Mouse (Mus musculus) heart, embryonic 14.5 days (tissue): ENCODE data around the gene Arhgap4. TPM values are rescaled to one million over a fixed set of nuclear protein-coding genes. Genes with fewer than 3 reads are reported as not detected.
A peak's percentile ranks its signal among the peaks of the same experiment; 100 is the strongest.

Source experiments
- ATAC-seq: fragments of 200-750 bp; cut with Nextera tagmentation; 2 replicates; pipeline ENCODE4 v1.8.0; 2017; ENCODE audit warnings: low read depth, moderate TSS enrichment; ENCODE audit not compliant: insufficient number of reproducible peaks, insufficient read depth, low FRiP score
- H3K27ac ChIP-seq, 2 experiments: fragments of 200-500 bp in 1 of 2; fragments of 300-500 bp in 1 of 2; sonication (generic) in 1 of 2; replicated peaks in 1 of 2; 2 replicates each; pipeline ENCODE4 v1.5.1; 2012 to 2014; ENCODE audit warnings: low read depth in 2 of 2, low read length in 2 of 2, control low read depth in 1 of 2, mild to moderate bottlenecking in 1 of 2, mixed read lengths in 1 of 2; ENCODE audit not compliant: control insufficient read depth in 1 of 2, insufficient read depth in 1 of 2
- H3K27me3 ChIP-seq: fragments of 300-500 bp; sonication (generic); 2 replicates; pipeline ENCODE4 v1.6.1; 2014; ENCODE audit warnings: mild to moderate bottlenecking, low read length, control low read depth; ENCODE audit not compliant: control insufficient read depth, insufficient read depth
- H3K36me3 ChIP-seq: fragments of 300-500 bp; sonication (generic); 2 replicates; pipeline ENCODE4 v1.6.1; 2014; ENCODE audit warnings: mild to moderate bottlenecking, control low read depth, low read length, mixed read lengths; ENCODE audit not compliant: control insufficient read depth, insufficient read depth
- H3K4me1 ChIP-seq, 2 experiments: fragments of 200-500 bp in 1 of 2; fragments of 300-500 bp in 1 of 2; sonication (generic) in 1 of 2; 2 replicates each; pipeline ENCODE4 v1.6.1; 2012 to 2014; ENCODE audit warnings: low read length in 2 of 2, control low read depth in 1 of 2, mixed read lengths in 1 of 2; ENCODE audit not compliant: control insufficient read depth in 2 of 2, insufficient read depth in 2 of 2
- H3K4me2 ChIP-seq: fragments of 300-500 bp; sonication (generic); 2 replicates; pipeline ENCODE4 v1.6.1; 2014; ENCODE audit warnings: mild to moderate bottlenecking, low read length
- H3K4me3 ChIP-seq, 2 experiments: fragments of 200-500 bp in 1 of 2; fragments of 300-500 bp in 1 of 2; sonication (generic) in 1 of 2; 2 replicates each; pipeline ENCODE4 v1.5.1; 2012 to 2014; ENCODE audit warnings: low read length in 2 of 2, mild to moderate bottlenecking in 2 of 2, control low read depth in 1 of 2, low read depth in 1 of 2, moderate library complexity in 1 of 2; ENCODE audit not compliant: control insufficient read depth in 1 of 2, insufficient read depth in 1 of 2
- H3K9ac ChIP-seq: fragments of 300-500 bp; sonication (generic); 2 replicates; pipeline ENCODE4 v1.6.1; 2014; ENCODE audit warnings: mild to moderate bottlenecking, low read length
- H3K9me3 ChIP-seq: fragments of 300-500 bp; sonication (generic); 2 replicates; pipeline ENCODE4 v1.6.1; 2016; ENCODE audit warnings: low read length, control low read depth; ENCODE audit not compliant: control insufficient read depth
- WGBS: fragments of 180-500 bp; shearing (Covaris S2); extraction: QIAGEN DNeasy Blood & Tissue Kit; methylation state at CpG from one replicate; pipeline ENCODE4 v1.1.7; 2014; 5-methylcytosine and 5-hydroxymethylcytosine counted together
- polyA plus RNA-seq: library from polyadenylated mRNA; unstranded; fragments of >200 nt; fragmentation: Nextera tagmentation; extraction: Ambion mirVana; gene quantifications from 2 replicates; pipeline ENCODE4 v1.2.1, GENCODE M21; 2014

The Arhgap4 gene
- polyA plus RNA-seq, 1 experiment from 2014 or later: 1.1 TPM

DNA sequence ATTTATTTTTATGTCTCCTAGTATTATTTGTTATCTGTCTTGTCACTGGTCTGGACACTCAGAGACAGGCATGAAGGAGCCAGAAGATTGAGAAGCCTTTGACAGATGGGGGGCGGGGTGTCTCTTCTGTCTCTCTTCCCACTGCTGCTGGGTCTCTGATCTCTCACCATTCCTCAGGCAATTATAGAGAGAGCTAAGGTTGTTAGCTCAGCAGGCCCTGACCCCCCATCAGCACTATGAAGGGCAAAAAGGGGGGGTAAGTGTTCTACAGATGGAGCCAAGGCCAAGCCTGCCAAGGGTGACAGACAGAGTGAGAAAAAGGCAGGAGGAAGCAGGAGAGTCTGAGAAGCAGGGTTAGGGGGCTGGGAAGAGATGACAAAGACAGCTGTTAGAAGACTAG, 49.7 kb downstream of the Arhgap4 start:
- WGBS: 40% methylated on average over 1 of the region's 1 CpGs
- Histone ChIP-seq H3K27me3 (no peaks in the 10 kb centered on the region), H3K9me3 (no peaks in the 10 kb centered on the region), H3K4me3 (no peak overlapping the region), H3K4me1 (no peaks in the 10 kb centered on the region), H3K9ac (no peak overlapping the region), H3K27ac (no peak overlapping the region), H3K4me2 (no peak overlapping the region), H3K36me3 (no peaks in the 10 kb centered on the region)
- ATAC-seq: no peak

DNA sequence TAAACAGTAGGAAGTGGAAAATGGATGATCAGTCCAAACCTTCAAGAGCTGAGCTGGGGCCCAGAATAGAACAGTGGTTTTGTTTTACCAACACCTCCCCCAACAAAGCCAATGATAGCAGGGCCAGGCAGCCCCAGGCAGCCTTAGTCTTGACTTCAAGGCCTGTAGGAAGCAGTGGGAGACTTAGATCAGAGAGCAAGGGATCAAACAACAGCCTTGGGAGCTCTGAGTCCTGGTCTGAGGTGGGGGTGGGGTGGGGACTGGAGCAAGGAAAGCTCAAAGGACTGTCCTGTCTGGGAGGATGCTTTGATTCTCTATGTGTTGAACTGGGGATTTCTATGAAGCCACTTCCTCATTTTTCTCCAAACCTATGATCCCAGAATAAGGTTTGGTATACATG, 50.2 kb downstream of the Arhgap4 start:
- no peak overlapping the region for H3K9ac ChIP-seq
- ATAC-seq: no peak
- H3K4me3 ChIP-seq: no peak overlapping the region
- H3K36me3 ChIP-seq: no peaks in the 10 kb centered on the region
- no peaks in the 10 kb centered on the region for H3K27me3 ChIP-seq
- H3K27ac ChIP-seq: no peak overlapping the region
- no peaks in the 10 kb centered on the region for H3K9me3 ChIP-seq
- H3K4me2 ChIP-seq: no peak overlapping the region
- no peaks in the 10 kb centered on the region for H3K4me1 ChIP-seq

DNA sequence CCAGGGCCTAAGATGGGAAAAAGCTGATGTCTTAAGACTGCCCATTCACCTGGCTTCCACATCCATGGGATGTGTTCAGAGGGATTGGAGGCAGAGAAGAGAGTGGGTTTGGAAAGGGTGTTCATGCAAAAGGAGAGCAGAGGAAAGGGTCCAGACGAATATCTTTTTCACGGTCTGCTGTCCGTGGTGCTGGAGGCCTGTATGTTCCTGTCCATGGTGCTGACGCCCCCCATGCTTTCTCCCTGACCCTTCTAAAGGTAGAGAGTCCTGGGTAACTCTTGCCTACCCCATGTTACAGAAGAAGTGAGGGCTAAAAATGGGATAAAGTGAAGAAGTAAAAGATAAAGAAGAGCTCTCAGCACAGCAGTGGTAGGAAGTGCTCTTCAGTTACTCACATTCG, 52.3 kb downstream of the Arhgap4 start:
- Histone ChIP-seq H3K4me2 (no peak overlapping the region), H3K27me3 (no peaks in the 10 kb centered on the region), H3K36me3 (no peaks in the 10 kb centered on the region), H3K9ac (no peak overlapping the region), H3K9me3 (no peaks in the 10 kb centered on the region), H3K4me3 (no peak overlapping the region), H3K27ac (no peak overlapping the region), H3K4me1 (no peaks in the 10 kb centered on the region)
- 9% methylated on average over 5 of the region's 5 CpGs for WGBS
- ATAC-seq: no peak

DNA sequence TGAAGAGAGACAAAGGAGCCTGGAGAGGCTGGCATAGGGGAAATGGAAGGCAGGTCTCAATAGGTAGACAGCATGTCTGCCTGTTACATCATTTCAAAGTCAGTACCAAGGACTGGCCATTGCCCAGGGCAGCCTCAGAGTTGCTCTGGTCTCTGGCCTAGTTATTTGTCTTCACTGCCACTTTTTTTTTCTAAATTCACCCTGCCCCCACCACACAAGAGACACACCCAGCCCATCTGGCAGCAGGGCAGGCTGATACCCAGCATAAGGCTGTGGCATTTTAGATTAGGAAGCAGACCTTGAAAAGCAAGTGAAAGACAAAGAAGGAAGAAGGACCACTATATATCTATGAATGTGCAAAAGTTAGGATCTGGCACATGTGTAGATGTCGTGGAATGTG, 53.8 kb downstream of the Arhgap4 start:
- H3K27ac ChIP-seq: no peak overlapping the region
- WGBS: 77% methylated on average over 1 of the region's 1 CpGs
- no peak overlapping the region for H3K4me2 ChIP-seq
- H3K36me3 ChIP-seq: no peaks in the 10 kb centered on the region
- no peak overlapping the region for H3K9ac ChIP-seq
- no peaks in the 10 kb centered on the region for H3K4me1 ChIP-seq
- no peaks in the 10 kb centered on the region for H3K9me3 ChIP-seq
- no peak overlapping the region for H3K4me3 ChIP-seq
- no peak for ATAC-seq
- H3K27me3 ChIP-seq: no peaks in the 10 kb centered on the region

DNA sequence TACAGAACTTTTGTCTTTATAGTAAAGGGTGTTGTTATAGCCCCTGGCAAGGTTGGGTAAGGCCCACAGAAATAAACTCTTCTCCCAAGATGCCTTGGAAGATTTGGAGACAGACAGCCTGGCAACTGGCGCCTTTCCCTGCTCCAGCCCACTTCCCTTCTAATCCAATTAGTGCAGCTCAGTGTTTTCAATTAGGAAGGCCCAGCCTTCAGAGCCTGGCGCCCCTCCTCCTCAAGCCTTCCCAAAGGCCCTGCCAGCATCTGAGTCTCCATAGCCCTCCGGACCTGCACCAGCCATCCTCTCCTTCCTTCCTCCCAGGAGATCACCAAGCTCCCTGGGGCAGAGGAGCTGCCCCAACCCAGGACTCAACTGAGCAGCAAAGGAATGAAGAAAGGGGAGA, 54.4 kb downstream of the Arhgap4 start:
- H3K4me2 ChIP-seq: no peak overlapping the region
- H3K9me3 ChIP-seq: no peaks in the 10 kb centered on the region
- H3K9ac ChIP-seq: no peak overlapping the region
- 19% methylated on average over 3 of the region's 3 CpGs for WGBS
- H3K36me3 ChIP-seq: no peaks in the 10 kb centered on the region
- H3K4me3 ChIP-seq: no peak overlapping the region
- H3K4me1 ChIP-seq: no peaks in the 10 kb centered on the region
- no peak for ATAC-seq
- no peaks in the 10 kb centered on the region for H3K27me3 ChIP-seq
- H3K27ac ChIP-seq: no peak overlapping the region

DNA sequence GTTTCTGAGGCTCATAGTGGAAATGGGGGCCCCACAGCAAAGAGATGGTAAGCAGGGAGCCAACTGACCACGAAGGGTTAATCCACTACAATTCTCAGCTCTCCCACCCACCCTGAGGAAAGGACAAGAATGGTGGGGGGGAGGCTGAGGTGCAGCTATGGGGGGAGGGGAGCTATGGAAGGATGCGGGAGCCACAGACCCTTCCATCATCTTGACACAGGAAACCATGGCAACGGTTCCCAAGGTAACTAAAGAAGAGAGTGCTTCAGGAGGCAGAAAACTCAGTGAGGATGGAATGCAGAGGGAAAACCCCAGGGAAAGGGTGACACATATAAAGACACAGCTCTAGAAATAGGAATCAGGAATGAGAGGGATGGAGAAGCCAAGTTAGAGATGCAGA, 57.0 kb downstream of the Arhgap4 start:
- no peak overlapping the region for H3K27ac ChIP-seq
- H3K9ac ChIP-seq: no peak overlapping the region
- no peaks in the 10 kb centered on the region for H3K27me3 ChIP-seq
- H3K4me1 ChIP-seq: no peaks in the 10 kb centered on the region
- no peak for ATAC-seq
- H3K9me3 ChIP-seq: no peaks in the 10 kb centered on the region
- WGBS: 63% methylated on average over 3 of the region's 3 CpGs
- no peaks in the 10 kb centered on the region for H3K36me3 ChIP-seq
- H3K4me2 ChIP-seq: no peak overlapping the region
- no peak overlapping the region for H3K4me3 ChIP-seq

DNA sequence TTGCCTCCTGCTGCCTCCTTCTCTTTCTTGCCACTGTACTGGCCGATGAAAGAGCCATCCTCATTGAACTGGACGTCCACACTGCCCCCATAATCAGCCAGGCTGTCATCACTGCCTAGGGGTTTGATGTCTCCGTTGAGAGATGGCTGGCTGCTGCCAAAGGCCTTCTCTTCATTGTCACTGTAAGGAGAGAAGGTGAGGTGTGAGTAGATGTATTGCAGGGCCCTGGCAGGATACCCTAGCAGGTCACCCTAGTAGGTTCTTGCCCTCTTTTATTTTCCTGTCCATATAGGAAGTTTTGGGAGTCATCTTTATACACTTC, 66.6 kb downstream of the Arhgap4 start:
- Histone ChIP-seq H3K9me3 (no peaks in the 10 kb centered on the region), H3K27ac (no peak overlapping the region), H3K4me3 (no peak overlapping the region), H3K9ac (no peak overlapping the region), H3K27me3 (no peaks in the 10 kb centered on the region), H3K36me3 (no peaks in the 10 kb centered on the region), H3K4me1 (no peaks in the 10 kb centered on the region), H3K4me2 (no peak overlapping the region)
- 0 out of 2 replicates have a peak, but pooled peaks have one; percentile 13 for ATAC-seq
- WGBS: 39% methylated on average over 3 of the region's 3 CpGs

DNA sequence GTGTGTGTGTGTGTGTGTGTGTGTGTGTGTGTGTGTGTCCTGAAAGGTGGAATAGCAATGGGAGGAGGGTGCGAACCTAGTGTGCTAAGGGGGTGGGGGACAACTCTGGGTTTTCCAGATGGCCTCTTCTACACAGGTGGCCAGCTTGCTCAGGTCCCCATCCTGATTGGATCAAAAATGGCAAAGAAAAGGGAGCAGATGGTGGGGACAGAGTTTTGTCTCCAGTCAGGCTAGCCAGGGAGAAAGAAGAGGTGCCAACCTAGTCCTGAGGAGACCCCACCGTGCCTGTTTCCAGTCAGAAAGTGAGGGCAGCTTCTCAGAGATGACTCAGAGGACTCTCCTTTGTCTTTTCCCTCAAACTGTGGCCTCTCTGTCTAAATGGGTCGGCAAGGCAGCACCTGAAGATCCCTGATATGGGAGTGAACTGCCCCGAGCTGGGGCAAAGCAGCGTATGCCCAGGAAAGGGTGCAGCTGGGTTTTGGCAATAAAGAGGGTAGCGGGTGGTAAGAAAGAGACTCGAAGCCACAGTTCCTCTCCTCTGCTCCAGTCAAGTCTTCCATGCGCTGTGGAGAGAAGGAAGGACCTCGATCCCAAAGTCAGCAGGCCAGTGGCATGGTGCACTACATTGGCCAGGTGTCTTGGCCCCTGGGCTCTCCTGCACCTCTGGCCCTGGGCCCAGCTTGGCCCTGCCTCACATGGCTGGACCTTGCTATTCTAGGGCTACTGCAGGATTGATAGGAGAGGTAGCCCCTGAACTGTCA, 67.2 kb downstream of the Arhgap4 start:
- H3K27me3 ChIP-seq: no peaks in the 10 kb centered on the region
- no peak overlapping the region for H3K4me2 ChIP-seq
- no peaks in the 10 kb centered on the region for H3K36me3 ChIP-seq
- WGBS: 66% methylated on average over 9 of the region's 9 CpGs
- no peak overlapping the region for H3K4me3 ChIP-seq
- ATAC-seq: no peak
- no peaks in the 10 kb centered on the region for H3K9me3 ChIP-seq
- no peak overlapping the region for H3K9ac ChIP-seq
- H3K4me1 ChIP-seq: no peaks in the 10 kb centered on the region
- no peak overlapping the region for H3K27ac ChIP-seq
